Mouse (Mus musculus): ENCODE measurements around the gene Ugcg.

DNA sequence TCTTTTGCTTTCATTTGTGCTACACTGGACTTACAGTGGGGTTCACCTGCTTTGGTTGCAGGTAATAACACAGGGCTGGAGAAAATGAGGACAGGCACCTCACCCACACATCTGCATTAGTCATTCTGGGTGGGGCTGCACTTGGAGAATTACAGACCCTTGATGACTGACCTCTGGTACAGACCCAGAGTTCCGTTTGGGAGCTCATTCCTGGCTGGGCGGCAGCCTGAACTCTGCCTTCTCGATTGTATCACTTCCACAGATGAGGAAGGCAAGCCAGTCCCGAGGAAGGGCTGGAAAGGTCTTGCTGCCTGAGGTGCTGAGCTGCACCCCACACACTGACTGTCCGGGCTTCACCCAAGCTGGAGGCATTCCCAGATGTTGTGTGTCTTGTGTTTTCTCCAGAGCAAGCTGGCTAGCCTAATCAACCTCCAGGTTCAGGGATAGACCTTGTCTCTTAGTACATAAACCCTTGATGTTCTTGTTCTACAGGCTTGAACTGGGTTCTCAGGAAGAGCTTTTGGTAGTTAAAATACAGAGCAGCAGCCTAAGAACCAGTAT, 34.1 kb downstream of the Ugcg start:
- no peak for TF ChIP-seq CTCF (IDR thresholded peaks at IDR 0.05; ENCODE audit: control insufficient read depth, insufficient read depth, insufficient replicate concordance, low read depth, low read length)
- no peak for TF ChIP-seq POLR2A (IDR thresholded peaks at IDR 0.05; ENCODE audit: control insufficient read depth, low read depth, low read length)
